Mouse (Mus musculus) liver, adult 2 months (tissue): ENCODE data around the gene Bcl6b.

Experiments
- CTCF ChIP-seq: fragments of 200-500 bp; IDR thresholded peaks from 2 replicates; pipeline ENCODE4 v1.5.1; 2011; ENCODE audit warnings: low read depth, low read length, control low read depth
- POLR2A ChIP-seq: fragments of 200-500 bp; IDR thresholded peaks from 2 replicates; pipeline ENCODE4 v1.6.1; 2011; ENCODE audit warnings: low read length, control low read depth; ENCODE audit not compliant: insufficient read depth; ENCODE audit errors: extremely low read depth

- no peak for TF ChIP-seq CTCF
- TF ChIP-seq POLR2A: no peak
Measured at GRCm38 (mm10) chr11:70198332-70198731, 31.3 kb downstream of the Bcl6b start.
